Mouse (Mus musculus) lung, embryonic 14.5 days (tissue): Measurements from ENCODE around the gene Myo1g. TPM values are rescaled to one million over a fixed set of nuclear protein-coding genes. Genes with fewer than 3 reads are reported as not detected.

ENCODE experiments used
- ATAC-seq: fragments of 200-750 bp; cut with Nextera tagmentation; 2 replicates; pipeline ENCODE4 v1.8.0; 2017; ENCODE audit warnings: mild to moderate bottlenecking, moderate TSS enrichment, moderate library complexity; ENCODE audit not compliant: insufficient read depth
- DNase-seq: peaks from one replicate; pipeline ENCODE4 v3.0.0-alpha.2; 2015
- H3K27ac ChIP-seq: fragments of 300-500 bp; sonication (generic); 2 replicates; pipeline ENCODE4 v1.5.1; 2014; ENCODE audit warnings: low read depth, mild to moderate bottlenecking, moderate library complexity
- H3K27me3 ChIP-seq: fragments of 300-500 bp; sonication (generic); 2 replicates; pipeline ENCODE4 v1.6.1; 2014; ENCODE audit warnings: low read length, control low read depth; ENCODE audit not compliant: insufficient read depth
- H3K36me3 ChIP-seq: fragments of 300-500 bp; sonication (generic); 2 replicates; pipeline ENCODE4 v1.6.1; 2014; ENCODE audit warnings: control low read depth; ENCODE audit not compliant: insufficient read depth
- H3K4me1 ChIP-seq: fragments of 300-500 bp; sonication (generic); 2 replicates; pipeline ENCODE4 v1.6.1; 2014; ENCODE audit warnings: antibody characterized with exemption, control low read depth; ENCODE audit not compliant: insufficient read depth
- H3K4me2 ChIP-seq: fragments of 300-500 bp; sonication (generic); 2 replicates; pipeline ENCODE4 v1.6.1; 2014; ENCODE audit warnings: mild to moderate bottlenecking
- H3K4me3 ChIP-seq: fragments of 300-500 bp; sonication (generic); 2 replicates; pipeline ENCODE4 v1.5.1; 2014; ENCODE audit warnings: low read depth, low read length
- H3K9ac ChIP-seq: fragments of 300-500 bp; sonication (generic); 2 replicates; pipeline ENCODE4 v1.6.1; 2014
- H3K9me3 ChIP-seq: fragments of 300-500 bp; sonication (generic); 2 replicates; pipeline ENCODE4 v1.6.1; 2016; ENCODE audit warnings: low read depth, low read length, control low read depth
- CTCF ChIP-seq: IDR thresholded peaks from 2 replicates; pipeline ENCODE4 v1.5.1; 2016; ENCODE audit warnings: antibody characterized with exemption, low read depth
- WGBS: fragments of 180-500 bp; shearing (Covaris S2); extraction: QIAGEN DNeasy Blood & Tissue Kit; methylation state at CpG from one replicate; pipeline ENCODE4 v1.1.7; 2014; 5-methylcytosine and 5-hydroxymethylcytosine counted together
- polyA plus RNA-seq: library from polyadenylated mRNA; unstranded; fragments of >200 nt; fragmentation: Nextera tagmentation; extraction: Ambion mirVana; gene quantifications from 2 replicates; pipeline ENCODE4 v1.2.1, GENCODE M21; 2014

The Myo1g gene
- polyA plus RNA-seq, 1 experiment from 2014 or later: 1.2 TPM

- H3K4me3 ChIP-seq: no peak overlapping the region
- H3K9ac ChIP-seq: no peak overlapping the region
- TF ChIP-seq CTCF: no peak
- H3K4me2 ChIP-seq: no peak overlapping the region
- H3K27me3 ChIP-seq: no peaks in the 10 kb centered on the region
- ATAC-seq (no peak), DNase-seq (no peak)
- 91% methylated on average over 5 of the region's 5 CpGs for WGBS
- H3K9me3 ChIP-seq: no peaks in the 10 kb centered on the region
- 0 out of 2 replicates have a peak, but pooled peaks cover 4% of the 10 kb centered on the region for H3K4me1 ChIP-seq
- no peaks in the 10 kb centered on the region for H3K36me3 ChIP-seq
- no peak overlapping the region; the same call in 1 of the 2 replicates for H3K27ac ChIP-seq
Measured at GRCm38 (mm10) chr11:6488041-6488684, 32.6 kb downstream of the Myo1g start.

GRCm38 (mm10) chr11:6487496-6487895, 33.3 kb downstream of the Myo1g start:
- WGBS: 27% methylated on average over 7 of the region's 7 CpGs
- TF ChIP-seq CTCF: no peak
- H3K36me3 ChIP-seq: no peaks in the 10 kb centered on the region
- no peak overlapping the region for H3K4me3 ChIP-seq
- H3K27ac ChIP-seq: no peak overlapping the region
- H3K4me1 ChIP-seq: 0 out of 2 replicates have a peak, but pooled peaks cover 4% of the 10 kb centered on the region
- no peak overlapping the region for H3K4me2 ChIP-seq
- H3K9me3 ChIP-seq: no peaks in the 10 kb centered on the region
- peak; percentile 63; the same call in 1 of the 2 replicates for ATAC-seq
- no peaks in the 10 kb centered on the region for H3K27me3 ChIP-seq
- H3K9ac ChIP-seq: no peak overlapping the region
- peak; percentile 60 for DNase-seq

- Histone ChIP-seq H3K36me3 (no peaks in the 10 kb centered on the region), H3K27ac (no peak overlapping the region)
Measured at GRCm38 (mm10) chr11:6486916-6487315, 33.8 kb downstream of the Myo1g start.

GRCm38 (mm10) chr11:6484244-6484959, 36.4 kb downstream of the Myo1g start:
- Histone ChIP-seq H3K4me3 (no peak overlapping the region), H3K4me1 (0 out of 2 replicates have a peak, but pooled peaks cover 4% of the 10 kb centered on the region), H3K4me2 (no peak overlapping the region), H3K27me3 (no peaks in the 10 kb centered on the region), H3K9ac (no peak overlapping the region), H3K27ac (no peak overlapping the region), H3K9me3 (no peaks in the 10 kb centered on the region), H3K36me3 (no peaks in the 10 kb centered on the region)
- 60% methylated on average over 3 of the region's 3 CpGs for WGBS
- ATAC-seq (no peak), DNase-seq (no peak)
- no peak for TF ChIP-seq CTCF

More at GRCm38 (mm10) chr11:6486916-6487315, 33.8 kb downstream of the Myo1g start:
- Histone ChIP-seq H3K4me2 (no peak overlapping the region), H3K27me3 (no peaks in the 10 kb centered on the region), H3K4me1 (0 out of 2 replicates have a peak, but pooled peaks cover 4% of the 10 kb centered on the region), H3K9me3 (no peaks in the 10 kb centered on the region), H3K4me3 (no peak overlapping the region), H3K9ac (no peak overlapping the region)
- no peak for ATAC-seq
- no peak for TF ChIP-seq CTCF
- no peak for DNase-seq
- WGBS: 58% methylated on average over 6 of the region's 6 CpGs

- H3K36me3 ChIP-seq: no peaks in the 10 kb centered on the region
- no peak for DNase-seq
- H3K4me2 ChIP-seq: no peak overlapping the region
- TF ChIP-seq CTCF: no peak
- no peak overlapping the region for H3K27ac ChIP-seq
- H3K9me3 ChIP-seq: no peaks in the 10 kb centered on the region
- no peaks in the 10 kb centered on the region for H3K27me3 ChIP-seq
- 73% methylated on average over 2 of the region's 2 CpGs for WGBS
- ATAC-seq: no peak
- H3K4me3 ChIP-seq: no peak overlapping the region
- no peak overlapping the region for H3K9ac ChIP-seq
- 0 out of 2 replicates have a peak, but pooled peaks cover 4% of the 10 kb centered on the region for H3K4me1 ChIP-seq
Measured at GRCm38 (mm10) chr11:6483103-6483502, 37.7 kb downstream of the Myo1g start.

- no peaks in the 10 kb centered on the region for H3K27me3 ChIP-seq
- no peaks in the 10 kb centered on the region for H3K9me3 ChIP-seq
- H3K27ac ChIP-seq: no peak overlapping the region
- H3K4me3 ChIP-seq: no peak overlapping the region
- H3K4me1 ChIP-seq: no peaks in the 10 kb centered on the region
- no peak for TF ChIP-seq CTCF
- H3K4me2 ChIP-seq: no peak overlapping the region
- H3K36me3 ChIP-seq: no peaks in the 10 kb centered on the region
- H3K9ac ChIP-seq: no peak overlapping the region
- peak; percentile 43 for DNase-seq
- 42% methylated on average over 6 of the region's 6 CpGs for WGBS
- ATAC-seq: peak; percentile 19; the same call in 1 of the 2 replicates
Measured at GRCm38 (mm10) chr11:6481669-6482185, 39.0 kb downstream of the Myo1g start.
